Mouse (Mus musculus) intestine, postnatal 0 days (tissue): ENCODE measurements around the gene Zcwpw1. TPM values are rescaled to one million over a fixed set of nuclear protein-coding genes. Genes with fewer than 3 reads are reported as not detected.

Experiments
- ATAC-seq: fragments of 200-750 bp; cut with Nextera tagmentation; 2 replicates; pipeline ENCODE4 v1.8.0; 2017; ENCODE audit warnings: mild to moderate bottlenecking, moderate TSS enrichment, moderate library complexity
- H3K27ac ChIP-seq: fragments of 300-500 bp; sonication (generic); 2 replicates; pipeline ENCODE4 v1.5.1; 2014; ENCODE audit warnings: mild to moderate bottlenecking, low read depth, low read length, moderate library complexity
- H3K27me3 ChIP-seq: fragments of 300-500 bp; sonication (generic); replicated peaks from 2 replicates; pipeline ENCODE4 v1.6.1; 2014; ENCODE audit warnings: low read length, mixed read lengths; ENCODE audit not compliant: control insufficient read depth, insufficient read depth
- H3K36me3 ChIP-seq: fragments of 300-500 bp; sonication (generic); 2 replicates; pipeline ENCODE4 v1.6.1; 2014; ENCODE audit warnings: mild to moderate bottlenecking, moderate library complexity; ENCODE audit not compliant: control insufficient read depth, insufficient read depth
- H3K4me1 ChIP-seq: fragments of 300-500 bp; sonication (generic); replicated peaks from 2 replicates; pipeline ENCODE4 v1.6.1; 2014; ENCODE audit warnings: antibody characterized with exemption, low read length, mixed read lengths; ENCODE audit not compliant: control insufficient read depth, insufficient read depth
- H3K4me2 ChIP-seq: fragments of 300-500 bp; sonication (generic); replicated peaks from 2 replicates; pipeline ENCODE4 v1.6.1; 2014; ENCODE audit warnings: low read depth, mild to moderate bottlenecking, moderate library complexity
- H3K4me3 ChIP-seq: fragments of 300-500 bp; sonication (generic); 2 replicates; pipeline ENCODE4 v1.5.1; 2014; ENCODE audit warnings: low read depth, low read length
- H3K9ac ChIP-seq: fragments of 300-500 bp; sonication (generic); 2 replicates; pipeline ENCODE4 v1.6.1; 2014; ENCODE audit warnings: mild to moderate bottlenecking, low read depth, low read length
- H3K9me3 ChIP-seq: fragments of 300-500 bp; sonication (generic); 2 replicates; pipeline ENCODE4 v1.6.1; 2016; ENCODE audit warnings: mixed run types; ENCODE audit not compliant: control insufficient read depth
- CTCF ChIP-seq: sonication (generic); IDR thresholded peaks from 2 replicates; pipeline ENCODE4 v1.5.1; 2016; ENCODE audit warnings: low read depth, mild to moderate bottlenecking, control low read depth, antibody characterized with exemption, moderate library complexity
- WGBS: fragments of 180-500 bp; shearing (Covaris S2); extraction: QIAGEN DNeasy Blood & Tissue Kit; methylation state at CpG from one replicate; pipeline ENCODE4 v1.1.7; 2014; 5-methylcytosine and 5-hydroxymethylcytosine counted together
- polyA plus RNA-seq: library from polyadenylated mRNA; unstranded; fragments of >200 nt; fragmentation: Nextera tagmentation; extraction: Ambion mirVana; gene quantifications from 2 replicates; pipeline ENCODE4 v1.2.1, GENCODE M21; 2015

The Zcwpw1 gene
- polyA plus RNA-seq, 1 experiment from 2014 or later: 3.5 TPM

GRCm38 (mm10) chr5:137806158-137806557 lies 18.6 kb downstream of the Zcwpw1 start:
- TF ChIP-seq CTCF: no peak
- Histone ChIP-seq H3K27ac (no peak overlapping the region), H3K4me2 (no peak overlapping the region), H3K4me1 (no peaks in the 10 kb centered on the region), H3K36me3 (no peaks in the 10 kb centered on the region), H3K27me3 (no peaks in the 10 kb centered on the region), H3K4me3 (no peak overlapping the region), H3K9ac (no peak overlapping the region), H3K9me3 (no peaks in the 10 kb centered on the region)
- 92% methylated on average over 1 of the region's 1 CpGs for WGBS
- ATAC-seq: no peak

- Histone ChIP-seq H3K36me3 (no peaks in the 10 kb centered on the region), H3K9me3 (no peaks in the 10 kb centered on the region), H3K4me1 (no peaks in the 10 kb centered on the region), H3K4me3 (no peak overlapping the region), H3K27me3 (no peaks in the 10 kb centered on the region), H3K9ac (no peak overlapping the region), H3K4me2 (no peak overlapping the region), H3K27ac (no peak overlapping the region)
- ATAC-seq: no peak
- 88% methylated on average over 5 of the region's 5 CpGs for WGBS
- TF ChIP-seq CTCF: no peak
Observed at GRCm38 (mm10) chr5:137808316-137808715, 20.7 kb downstream of the Zcwpw1 start.

- H3K36me3 ChIP-seq: no peaks in the 10 kb centered on the region
- WGBS: 50% methylated on average over 4 of the region's 4 CpGs
- no peak for ATAC-seq
- H3K4me2 ChIP-seq: no peak overlapping the region
- no peaks in the 10 kb centered on the region for H3K4me1 ChIP-seq
- no peaks in the 10 kb centered on the region for H3K27me3 ChIP-seq
- no peak overlapping the region for H3K4me3 ChIP-seq
- no peak for TF ChIP-seq CTCF
- H3K9me3 ChIP-seq: no peaks in the 10 kb centered on the region
- H3K9ac ChIP-seq: no peak overlapping the region
- no peak overlapping the region for H3K27ac ChIP-seq
Observed at GRCm38 (mm10) chr5:137817466-137818222, 30.0 kb downstream of the Zcwpw1 start.

- Histone ChIP-seq H3K36me3 (no peaks in the 10 kb centered on the region), H3K27me3 (no peaks in the 10 kb centered on the region), H3K27ac (no peak overlapping the region), H3K9me3 (no peaks in the 10 kb centered on the region), H3K4me1 (no peaks in the 10 kb centered on the region), H3K4me3 (no peak overlapping the region), H3K9ac (no peak overlapping the region), H3K4me2 (no peak overlapping the region)
- no peak for ATAC-seq
- 61% methylated on average over 4 of the region's 4 CpGs for WGBS
- TF ChIP-seq CTCF: no peak
Observed at GRCm38 (mm10) chr5:137822126-137822525, 34.5 kb downstream of the Zcwpw1 start.

GRCm38 (mm10) chr5:137822602-137823001 lies 35.0 kb downstream of the Zcwpw1 start:
- WGBS: 81% methylated on average over 1 of the region's 1 CpGs
- H3K9me3 ChIP-seq: no peaks in the 10 kb centered on the region
- no peaks in the 10 kb centered on the region for H3K4me1 ChIP-seq
- H3K9ac ChIP-seq: no peak overlapping the region
- no peak for ATAC-seq
- H3K36me3 ChIP-seq: no peaks in the 10 kb centered on the region
- no peak overlapping the region for H3K4me3 ChIP-seq
- TF ChIP-seq CTCF: no peak
- no peaks in the 10 kb centered on the region for H3K27me3 ChIP-seq
- no peak overlapping the region for H3K4me2 ChIP-seq
- no peak overlapping the region for H3K27ac ChIP-seq

GRCm38 (mm10) chr5:137823455-137824045 lies 36.0 kb downstream of the Zcwpw1 start:
- no peak overlapping the region for H3K4me3 ChIP-seq
- no peak overlapping the region for H3K27ac ChIP-seq
- no peaks in the 10 kb centered on the region for H3K4me1 ChIP-seq
- TF ChIP-seq CTCF: no peak
- H3K36me3 ChIP-seq: no peaks in the 10 kb centered on the region
- H3K9me3 ChIP-seq: no peaks in the 10 kb centered on the region
- no peak overlapping the region for H3K9ac ChIP-seq
- no peak overlapping the region for H3K4me2 ChIP-seq
- H3K27me3 ChIP-seq: no peaks in the 10 kb centered on the region
- no peak for ATAC-seq
- WGBS: 83% methylated on average over 6 of the region's 6 CpGs
